Mouse (Mus musculus) stomach, embryonic 16.5 days (tissue): ENCODE results near the gene Col4a2. TPM values are rescaled to one million over a fixed set of nuclear protein-coding genes. Genes with fewer than 3 reads are reported as not detected.

ENCODE experiments used
- ATAC-seq: fragments of 200-750 bp; cut with Nextera tagmentation; 2 replicates; pipeline ENCODE4 v1.8.0; 2017; ENCODE audit warnings: moderate number of reproducible peaks, moderate TSS enrichment; ENCODE audit not compliant: insufficient read depth, low FRiP score
- H3K27ac ChIP-seq: fragments of 300-500 bp; sonication (generic); 2 replicates; pipeline ENCODE4 v1.5.1; 2014; ENCODE audit warnings: low read length
- H3K27me3 ChIP-seq: fragments of 300-500 bp; sonication (generic); 2 replicates; pipeline ENCODE4 v1.6.1; 2014; ENCODE audit warnings: low read length, control low read depth, mixed read lengths; ENCODE audit not compliant: control insufficient read depth, insufficient read depth
- H3K36me3 ChIP-seq: fragments of 300-500 bp; sonication (generic); 2 replicates; pipeline ENCODE4 v1.6.1; 2014; ENCODE audit warnings: low read length; ENCODE audit not compliant: control insufficient read depth, insufficient read depth
- H3K4me1 ChIP-seq: fragments of 300-500 bp; sonication (generic); 2 replicates; pipeline ENCODE4 v1.6.1; 2014; ENCODE audit warnings: low read length, control low read depth, mixed read lengths; ENCODE audit not compliant: control insufficient read depth, insufficient read depth
- H3K4me2 ChIP-seq: fragments of 300-500 bp; sonication (generic); 2 replicates; pipeline ENCODE4 v1.6.1; 2014; ENCODE audit warnings: low read depth, low read length, mixed read lengths
- H3K4me3 ChIP-seq: fragments of 300-500 bp; sonication (generic); replicated peaks from 2 replicates; pipeline ENCODE4 v1.5.1; 2014; ENCODE audit warnings: mild to moderate bottlenecking, low read length
- H3K9ac ChIP-seq: fragments of 300-500 bp; sonication (generic); 2 replicates; pipeline ENCODE4 v1.6.1; 2014; ENCODE audit warnings: low read length
- H3K9me3 ChIP-seq: fragments of 300-500 bp; sonication (generic); replicated peaks from 2 replicates; pipeline ENCODE4 v1.6.1; 2016; ENCODE audit warnings: low read length, control low read depth; ENCODE audit not compliant: control insufficient read depth
- WGBS: fragments of 180-500 bp; shearing (Covaris S2); extraction: QIAGEN DNeasy Blood & Tissue Kit; methylation state at CpG from one replicate; pipeline ENCODE4 v1.1.7; 2014; 5-methylcytosine and 5-hydroxymethylcytosine counted together
- polyA plus RNA-seq: library from polyadenylated mRNA; unstranded; fragments of >200 nt; fragmentation: Nextera tagmentation; extraction: Ambion mirVana; gene quantifications from 2 replicates; pipeline ENCODE4 v1.2.1, GENCODE M21; 2015

Col4a2 gene
- polyA plus RNA-seq, 1 experiment from 2014 or later: 65.2 TPM

DNA sequence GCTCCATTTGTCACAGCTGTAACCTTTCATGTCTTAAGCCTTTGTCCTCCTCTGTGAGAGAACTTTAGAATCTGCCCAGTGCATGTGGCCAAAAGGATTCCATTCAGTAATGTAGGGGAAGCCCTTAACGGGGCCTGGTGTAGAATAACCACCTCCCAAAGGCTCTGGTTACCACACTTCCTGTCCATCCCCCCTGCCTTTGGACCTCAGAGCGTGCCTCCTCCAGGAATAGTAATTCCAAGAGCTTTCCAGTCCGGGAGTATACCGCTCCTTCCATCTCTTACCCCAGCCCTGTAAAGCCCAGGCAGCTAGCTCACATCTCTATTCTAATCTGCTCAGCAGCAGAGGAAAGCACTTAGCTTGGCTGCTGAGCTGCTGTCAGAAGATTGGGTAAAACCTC is 14.7 kb downstream of the Col4a2 start:
- Histone ChIP-seq H3K9ac (0 out of 2 replicates have a peak overlapping the region, but pooled peaks have one; percentile 35), H3K4me2 (no peak overlapping the region), H3K4me3 (no peak overlapping the region), H3K36me3 (no peaks in the 10 kb centered on the region), H3K27ac (peak overlapping the region; percentile 75), H3K9me3 (no peaks in the 10 kb centered on the region), H3K4me1 (peaks cover 29% of the 10 kb centered on the region), H3K27me3 (no peaks in the 10 kb centered on the region)
- ATAC-seq: peak; percentile 72; the same call in 1 of the 2 replicates
- whole genome bisulfite sequencing: 33% methylated on average over 4 of the region's 4 CpGs

DNA sequence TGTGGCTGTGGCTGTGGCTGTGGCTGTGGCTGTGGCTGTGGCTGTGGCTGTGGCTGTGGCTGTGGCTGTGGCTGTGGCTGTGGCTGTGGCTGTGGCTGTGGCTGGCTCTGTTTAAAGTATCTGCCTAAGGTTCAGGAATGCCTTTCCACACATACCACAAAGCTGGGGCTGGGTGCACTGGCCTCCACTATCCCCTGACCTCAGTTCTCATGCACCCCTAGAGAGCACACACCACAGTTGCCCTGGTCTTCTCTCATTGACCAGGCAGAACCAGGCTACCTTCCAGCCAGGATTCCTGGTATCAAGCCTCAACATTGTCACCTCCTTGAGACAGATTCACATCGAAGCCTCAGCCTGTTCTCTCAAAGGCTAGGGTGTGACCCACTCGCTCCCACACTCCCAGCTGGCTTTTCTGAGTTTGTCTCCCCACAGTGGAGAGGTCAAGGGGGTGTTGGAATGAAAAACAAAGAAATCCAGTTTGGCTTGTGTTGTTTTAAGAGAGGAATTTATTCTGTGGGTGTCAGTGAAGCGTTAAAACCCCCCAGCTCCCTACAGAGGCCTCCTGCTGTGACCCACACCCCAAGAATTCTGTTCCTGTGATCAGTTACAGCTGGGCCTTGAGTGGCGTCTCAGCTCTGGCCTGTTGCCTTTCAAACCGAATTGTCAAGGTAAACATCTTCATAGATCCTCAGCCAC is 15.3 kb downstream of the Col4a2 start:
- H3K9ac ChIP-seq: 0 out of 2 replicates have a peak overlapping the region, but pooled peaks have one; percentile 35
- H3K27me3 ChIP-seq: no peaks in the 10 kb centered on the region
- no peak overlapping the region for H3K4me3 ChIP-seq
- ATAC-seq: no peak
- peak overlapping the region; percentile 75 for H3K27ac ChIP-seq
- H3K4me2 ChIP-seq: no peak overlapping the region
- H3K9me3 ChIP-seq: no peaks in the 10 kb centered on the region
- H3K36me3 ChIP-seq: no peaks in the 10 kb centered on the region
- 42% methylated on average over 5 of the region's 5 CpGs for WGBS
- peaks cover 29% of the 10 kb centered on the region for H3K4me1 ChIP-seq

DNA sequence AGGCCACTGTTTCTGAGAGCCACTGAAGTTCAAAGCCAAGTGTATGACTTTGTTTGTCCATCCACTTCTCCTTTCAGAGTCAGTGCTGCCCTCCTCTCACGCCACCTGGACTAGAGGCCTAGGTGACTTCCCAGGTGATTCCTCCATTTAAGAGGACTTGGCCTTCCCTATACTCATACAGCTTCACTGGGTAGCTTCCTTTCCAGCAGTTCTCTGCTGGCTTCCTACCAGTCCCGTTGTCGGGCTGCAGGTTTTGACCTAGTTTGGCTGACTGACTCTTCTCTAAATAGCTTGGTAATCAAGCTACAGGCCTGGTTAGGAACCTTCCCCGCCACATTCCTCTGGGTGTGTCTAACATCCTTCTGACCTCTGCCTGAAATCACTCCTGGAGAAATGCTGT is 19.0 kb downstream of the Col4a2 start:
- WGBS: 51% methylated on average over 4 of the region's 4 CpGs
- H3K9ac ChIP-seq: no peak overlapping the region
- H3K27ac ChIP-seq: no peak overlapping the region
- no peaks in the 10 kb centered on the region for H3K9me3 ChIP-seq
- ATAC-seq: no peak
- no peak overlapping the region for H3K4me2 ChIP-seq
- no peaks in the 10 kb centered on the region for H3K27me3 ChIP-seq
- peaks cover 35% of the 10 kb centered on the region for H3K4me1 ChIP-seq
- H3K36me3 ChIP-seq: no peaks in the 10 kb centered on the region
- no peak overlapping the region for H3K4me3 ChIP-seq

DNA sequence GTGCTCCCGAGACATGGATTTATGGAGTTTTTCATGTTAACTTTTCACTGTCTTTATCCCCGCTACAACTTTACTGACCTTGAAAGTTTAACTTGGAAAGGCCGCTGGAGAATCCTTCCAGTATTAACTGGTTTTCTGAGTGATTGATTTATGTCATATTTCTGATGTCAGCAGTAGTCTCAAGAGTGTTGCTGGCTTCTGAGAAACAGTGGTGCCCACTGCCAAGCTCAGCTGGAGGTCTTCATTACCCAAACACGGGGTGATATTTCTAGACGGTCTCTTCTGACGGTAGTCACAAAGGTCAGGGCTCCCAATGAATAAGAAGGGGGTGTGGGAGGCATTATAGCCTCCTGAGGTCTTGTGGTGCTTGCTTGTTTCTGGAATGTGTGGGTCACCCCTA is 21.1 kb downstream of the Col4a2 start:
- Histone ChIP-seq H3K4me1 (peaks cover 21% of the 10 kb centered on the region), H3K36me3 (no peaks in the 10 kb centered on the region), H3K27ac (no peak overlapping the region), H3K4me2 (no peak overlapping the region), H3K4me3 (no peak overlapping the region), H3K9ac (no peak overlapping the region), H3K27me3 (no peaks in the 10 kb centered on the region), H3K9me3 (no peaks in the 10 kb centered on the region)
- 78% methylated on average over 6 of the region's 6 CpGs for WGBS
- ATAC-seq: no peak

DNA sequence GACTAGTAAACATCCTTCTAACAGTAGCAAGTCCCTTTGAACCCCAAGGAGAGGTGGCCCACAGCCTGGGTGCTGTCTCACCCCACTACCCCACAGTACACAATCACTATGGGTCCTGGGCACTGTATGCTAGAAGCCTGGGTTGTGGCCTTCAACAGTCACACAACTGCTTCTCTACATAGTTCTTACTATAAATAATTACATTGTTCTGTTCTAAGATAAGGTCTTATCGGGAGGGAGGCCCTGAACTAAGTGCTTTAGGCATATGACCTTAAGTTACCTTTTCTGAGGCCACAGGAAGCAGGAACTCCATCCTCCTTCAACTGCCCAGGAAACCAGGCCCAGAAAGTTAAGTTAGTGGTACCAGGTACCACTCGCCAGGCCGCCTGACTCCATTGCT is 21.9 kb downstream of the Col4a2 start:
- no peaks in the 10 kb centered on the region for H3K27me3 ChIP-seq
- 0 out of 2 replicates have a peak overlapping the region, but pooled peaks have one; percentile 1 for H3K9ac ChIP-seq
- H3K4me3 ChIP-seq: no peak overlapping the region
- no peak overlapping the region for H3K27ac ChIP-seq
- no peak overlapping the region for H3K4me2 ChIP-seq
- peak; percentile 31; the same call in 1 of the 2 replicates for ATAC-seq
- peaks cover 21% of the 10 kb centered on the region for H3K4me1 ChIP-seq
- no peaks in the 10 kb centered on the region for H3K9me3 ChIP-seq
- no peaks in the 10 kb centered on the region for H3K36me3 ChIP-seq
- WGBS: 59% methylated on average over 3 of the region's 3 CpGs

DNA sequence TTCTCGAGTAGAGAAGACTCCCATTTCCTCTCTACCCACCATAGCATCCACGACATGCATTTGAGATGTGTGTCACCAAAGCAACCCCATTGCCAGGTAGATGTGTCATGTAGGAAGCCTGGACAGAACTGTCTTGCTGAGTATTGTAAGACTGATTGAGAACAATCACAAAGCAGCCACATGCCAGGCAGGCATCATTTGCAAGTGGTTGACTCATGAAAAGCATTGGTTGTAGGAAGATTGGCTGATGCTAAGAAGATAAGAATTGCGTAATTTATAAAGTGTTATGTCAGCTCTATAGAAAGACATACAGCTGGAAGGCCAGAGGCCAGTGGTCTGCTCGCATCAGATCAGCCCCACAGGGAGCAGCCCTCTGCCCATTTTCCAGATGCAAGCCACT is 22.6 kb downstream of the Col4a2 start:
- Histone ChIP-seq H3K4me2 (no peak overlapping the region), H3K27ac (no peak overlapping the region), H3K27me3 (no peaks in the 10 kb centered on the region), H3K9me3 (no peaks in the 10 kb centered on the region), H3K9ac (no peak overlapping the region), H3K4me3 (no peak overlapping the region), H3K4me1 (peaks cover 19% of the 10 kb centered on the region), H3K36me3 (no peaks in the 10 kb centered on the region)
- ATAC-seq: no peak
- 80% methylated on average over 4 of the region's 4 CpGs for WGBS

DNA sequence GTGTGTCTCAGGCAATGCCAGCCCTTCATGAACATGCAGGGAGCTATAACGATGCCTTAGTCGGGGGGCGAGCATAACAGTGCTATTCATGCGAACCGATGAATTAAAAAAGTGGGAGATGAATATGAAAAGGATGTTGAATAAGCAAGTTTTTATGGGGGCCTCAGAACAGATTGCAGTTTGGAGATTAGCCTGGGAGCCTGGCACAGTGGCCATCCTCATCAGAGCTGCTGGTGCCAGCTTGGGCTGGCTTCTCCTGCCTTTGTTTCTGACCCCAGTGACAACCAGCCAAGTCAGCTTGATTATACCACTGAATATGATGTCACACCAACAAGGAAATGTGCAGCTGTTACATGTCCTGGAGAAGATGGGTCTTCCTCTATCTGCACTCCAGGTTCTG is 23.7 kb downstream of the Col4a2 start:
- ATAC-seq: no peak
- no peak overlapping the region for H3K4me3 ChIP-seq
- peaks cover 17% of the 10 kb centered on the region for H3K4me1 ChIP-seq

DNA sequence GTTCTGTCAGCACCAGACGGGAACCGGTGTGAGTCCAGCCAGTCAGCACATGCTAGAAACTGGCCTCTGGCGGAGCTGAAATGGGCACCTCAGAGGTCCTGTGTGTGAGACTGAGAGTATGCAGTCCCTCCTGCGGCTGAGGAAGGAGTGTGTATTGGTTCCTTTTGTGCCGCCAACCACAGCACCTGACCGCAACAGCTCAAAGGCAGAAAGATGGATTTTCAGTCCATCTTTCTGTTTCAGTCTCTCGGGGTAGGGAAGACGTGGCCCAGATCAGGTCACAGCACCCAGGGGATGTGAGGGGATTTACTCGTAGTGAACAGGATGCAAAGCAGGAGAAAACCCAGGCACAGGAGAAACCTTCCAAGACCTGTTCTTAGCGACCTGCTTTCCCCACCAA is 25.0 kb downstream of the Col4a2 start:
- Histone ChIP-seq H3K4me3 (no peak overlapping the region), H3K4me2 (no peak overlapping the region), H3K9me3 (no peaks in the 10 kb centered on the region), H3K27ac (peak overlapping the region; percentile 26; the same call in 1 of the 2 replicates), H3K4me1 (peaks cover 14% of the 10 kb centered on the region), H3K9ac (no peak overlapping the region), H3K27me3 (no peaks in the 10 kb centered on the region), H3K36me3 (no peaks in the 10 kb centered on the region)
- ATAC-seq: no peak
- WGBS: 86% methylated on average over 10 of the region's 10 CpGs

More for the DNA sequence above, 23.7 kb downstream of the Col4a2 start:
- 89% methylated on average over 5 of the region's 5 CpGs for WGBS
- Histone ChIP-seq H3K27ac (peak overlapping the region; percentile 7; the same call in 1 of the 2 replicates), H3K4me2 (no peak overlapping the region), H3K9me3 (no peaks in the 10 kb centered on the region), H3K27me3 (no peaks in the 10 kb centered on the region), H3K9ac (no peak overlapping the region), H3K36me3 (no peaks in the 10 kb centered on the region)

DNA sequence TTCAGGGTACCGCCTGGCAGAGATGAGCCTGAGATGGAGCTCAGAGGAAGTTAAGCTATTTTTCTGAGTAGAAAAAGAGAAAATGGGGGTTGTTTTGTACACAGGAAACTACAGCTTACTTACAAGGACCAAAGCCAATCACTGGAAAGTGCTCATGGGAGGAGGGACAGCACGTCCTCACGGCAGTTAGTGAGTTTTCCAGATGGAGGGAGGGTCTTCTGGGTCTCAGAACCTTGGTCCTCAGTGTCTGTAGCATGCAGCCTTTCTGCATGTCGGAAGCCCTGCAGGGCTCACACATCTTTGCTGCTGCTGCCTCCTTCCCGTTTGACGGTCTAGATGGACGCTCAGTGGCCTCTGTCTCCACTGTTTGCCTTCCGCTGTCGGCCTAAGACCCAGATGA is 25.9 kb downstream of the Col4a2 start:
- 86% methylated on average over 9 of the region's 9 CpGs for WGBS

More for the DNA sequence above, 25.9 kb downstream of the Col4a2 start:
- Histone ChIP-seq H3K4me3 (no peak overlapping the region), H3K4me1 (peaks cover 14% of the 10 kb centered on the region), H3K36me3 (no peaks in the 10 kb centered on the region), H3K27me3 (no peaks in the 10 kb centered on the region), H3K27ac (no peak overlapping the region), H3K9me3 (no peaks in the 10 kb centered on the region), H3K9ac (no peak overlapping the region), H3K4me2 (no peak overlapping the region)
- ATAC-seq: no peak
